Mouse (Mus musculus): ENCODE measurements around the gene Ralgps2.

DNA sequence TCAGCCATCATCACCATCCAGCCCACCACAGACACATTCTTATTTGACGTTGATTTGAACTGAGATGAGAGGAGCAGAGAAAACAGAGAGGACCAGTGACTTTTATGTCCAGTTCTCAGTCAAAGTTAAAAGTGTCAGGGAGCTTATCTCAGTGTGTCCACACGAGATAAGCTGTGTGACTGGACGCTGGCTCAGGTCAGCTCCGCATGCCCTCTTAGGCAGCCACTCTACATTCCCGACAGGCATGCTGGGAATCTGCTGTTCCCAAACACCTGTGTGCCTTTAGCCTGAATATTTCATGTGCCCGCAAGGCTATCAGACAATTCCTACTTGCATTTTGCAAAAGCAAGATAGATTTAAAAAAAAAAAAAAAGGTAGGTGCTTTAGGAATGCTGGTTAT, 125.9 kb downstream of the Ralgps2 start:
- TF ChIP-seq CTCF (IDR thresholded peaks at IDR 0.05; ENCODE audit: borderline replicate concordance, extremely low read depth, insufficient read depth, insufficient read length) (no peak), POLR2A (IDR thresholded peaks at IDR 0.05; ENCODE audit: borderline replicate concordance, extremely low read depth, insufficient read depth, insufficient read length, poor library complexity, severe bottlenecking) (no peak)

Data from brain, embryonic 14.5 days (tissue).